Mouse (Mus musculus) frontal cortex, adult 2 months (tissue): ENCODE results near the gene Fgfr2. TPM values are rescaled to one million over a fixed set of nuclear protein-coding genes. Genes with fewer than 3 reads are reported as not detected.

Experiments used
- DNase-seq, 2 experiments: peaks; one replicate each; pipeline ENCODE4 v3.0.0; 2022; ENCODE audit warnings: low spot score in 1 of 2; ENCODE audit errors: extremely low spot score in 1 of 2
- polyA plus RNA-seq: library from polyadenylated mRNA; depleted of rRNA; stranded (reverse); fragments of >200 nt; gene quantifications from 2 replicates; pipeline ENCODE4 v1.2.3, GENCODE M21; 2012

Gene Fgfr2
- polyA plus RNA-seq, 1 experiment = 69.6 TPM

GRCm38 (mm10) chr7:130263233-130263594 is 2859.9 kb downstream of the Fgfr2 start:
- no peak for DNase-seq

DNA sequence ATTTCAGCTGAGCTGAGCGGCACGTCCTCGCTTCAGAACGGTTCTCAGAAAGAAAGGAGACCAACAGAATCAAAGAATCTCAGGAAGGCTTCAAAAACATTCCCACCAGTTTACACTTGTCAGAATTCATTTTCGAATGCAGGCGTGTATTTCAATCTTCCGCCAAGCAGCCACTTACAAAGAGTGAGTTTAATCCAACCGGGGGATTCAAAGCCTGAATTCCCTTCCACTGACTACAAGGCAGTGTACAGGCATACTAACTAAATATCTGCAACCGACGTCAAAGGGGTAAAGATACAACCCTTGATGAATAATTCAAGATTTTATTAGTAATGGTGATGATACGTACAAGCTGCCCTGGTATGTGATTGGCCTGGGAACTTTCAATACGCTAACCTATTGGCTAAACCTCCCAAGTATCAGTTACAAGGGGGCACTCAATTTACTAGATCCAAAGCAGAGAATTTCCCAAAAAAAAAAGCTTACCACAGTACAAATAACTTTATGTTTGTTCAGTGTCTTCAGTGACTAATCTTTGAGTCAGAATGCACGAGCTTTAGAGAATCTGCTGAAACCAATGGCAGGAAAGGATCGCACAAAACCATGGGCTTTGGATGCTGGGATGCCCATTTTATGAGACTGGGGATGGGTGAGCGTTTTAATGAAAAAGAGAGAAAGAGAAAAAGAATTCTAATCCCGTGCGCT is 2860.5 kb downstream of the Fgfr2 start:
- DNase-seq = no peak

- DNase-seq = no peak
Observed at GRCm38 (mm10) chr7:130261684-130262527, 2861.2 kb downstream of the Fgfr2 start.

- DNase-seq = no peak
Observed at GRCm38 (mm10) chr7:130260905-130261683, 2862.1 kb downstream of the Fgfr2 start.

GRCm38 (mm10) chr7:130260060-130260459 is 2863.1 kb downstream of the Fgfr2 start:
- no peak for DNase-seq

GRCm38 (mm10) chr7:130258704-130259295 is 2864.3 kb downstream of the Fgfr2 start:
- no peak for DNase-seq

DNA sequence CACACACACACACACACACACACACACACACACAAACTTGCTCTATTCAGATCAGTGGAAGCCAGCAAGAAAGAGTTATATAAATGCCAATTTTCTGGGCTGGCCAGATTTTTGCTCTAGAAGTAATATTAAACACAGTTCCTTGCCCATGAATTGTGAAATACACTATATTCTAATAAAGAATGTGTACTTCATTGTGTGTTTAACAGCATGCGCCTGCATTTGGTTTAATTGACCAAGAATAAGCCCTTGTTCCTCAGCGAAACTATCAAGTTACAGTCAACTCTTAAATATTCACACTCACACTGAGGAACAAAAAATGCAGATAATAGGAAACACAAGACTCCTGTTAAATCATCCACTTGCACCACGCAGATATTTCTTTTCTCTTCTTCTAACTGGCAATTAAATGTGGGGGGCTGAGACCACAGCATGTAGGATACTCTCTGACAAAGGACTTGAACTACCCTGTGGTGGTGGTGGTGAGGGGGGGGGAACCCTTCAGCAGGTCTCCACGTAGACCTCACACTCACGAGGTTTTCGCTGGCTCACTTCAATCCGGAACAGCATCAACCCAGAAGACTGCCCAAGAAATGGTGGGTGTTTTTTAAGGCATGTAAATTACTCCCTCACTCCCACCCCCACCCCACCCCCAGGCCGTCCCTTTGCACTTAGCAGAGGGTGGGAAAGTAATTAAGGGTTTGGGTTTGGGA is 2865.0 kb downstream of the Fgfr2 start:
- DNase-seq = no peak

DNA sequence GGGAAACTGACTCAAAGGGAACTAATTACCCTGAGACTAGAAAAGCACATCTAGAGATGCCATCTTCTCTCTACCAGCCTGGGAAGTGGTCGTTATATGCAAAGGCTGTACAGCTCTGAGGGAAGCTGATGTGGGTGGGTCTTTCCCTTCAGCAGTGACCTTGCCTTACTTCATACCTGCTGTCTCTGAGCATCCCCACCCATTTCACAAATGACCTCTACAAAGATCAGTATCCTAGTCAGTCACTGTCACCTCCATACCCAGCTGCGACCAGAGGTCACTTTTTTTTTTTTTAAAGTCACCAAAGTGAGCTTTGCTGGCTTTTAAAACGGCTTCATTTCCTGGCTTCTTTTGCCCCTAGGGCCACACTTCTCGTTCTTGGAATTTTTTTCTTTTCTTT is 2869.9 kb downstream of the Fgfr2 start:
- DNase-seq = no peak

DNA sequence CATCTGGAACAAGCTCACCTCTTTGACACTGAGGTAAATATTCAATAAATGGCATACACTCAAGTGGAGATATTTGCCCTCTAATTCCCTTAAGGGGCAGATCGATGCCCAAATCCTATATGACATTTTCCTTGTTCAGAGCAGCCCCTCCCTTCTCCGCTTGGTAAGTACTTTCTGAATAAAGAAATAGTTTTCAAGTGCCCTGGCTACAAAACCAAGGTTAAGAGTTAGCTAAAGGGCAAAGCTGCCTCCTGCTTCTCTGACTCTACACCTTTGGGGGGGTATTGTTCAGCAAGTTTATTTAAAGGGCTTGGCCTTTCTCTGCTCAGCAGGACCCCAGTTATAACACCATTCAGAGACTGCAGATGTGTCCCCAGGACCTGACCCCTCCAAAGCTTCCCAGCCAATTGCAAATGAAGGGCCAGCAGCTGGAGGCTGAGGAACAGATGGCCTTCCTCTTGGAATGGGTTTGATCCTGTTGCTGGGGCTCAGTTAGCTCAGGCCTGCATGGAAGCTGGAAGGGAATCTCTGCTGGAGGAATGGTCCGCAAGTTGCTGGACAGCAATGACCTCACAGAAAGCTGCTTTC is 2871.1 kb downstream of the Fgfr2 start:
- no peak for DNase-seq

DNA sequence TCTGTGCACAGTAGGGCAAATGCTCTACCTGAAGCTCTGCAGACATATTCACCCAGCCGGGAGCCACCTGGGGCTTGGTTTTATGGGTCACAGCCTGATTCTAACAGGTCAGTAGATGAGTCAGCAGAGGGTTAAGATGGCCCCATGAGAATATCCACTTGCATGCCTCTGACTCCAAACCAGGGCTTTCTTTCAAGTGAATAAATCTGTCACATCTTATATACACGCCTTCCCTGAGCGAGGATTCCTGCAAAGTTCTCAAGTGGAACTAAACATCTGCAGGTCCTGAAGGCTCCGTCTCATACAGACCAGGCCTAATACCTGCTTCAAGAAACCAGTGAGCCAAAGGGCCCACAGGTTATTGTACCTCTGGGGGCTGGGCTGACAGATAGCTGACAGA is 2872.2 kb downstream of the Fgfr2 start:
- no peak for DNase-seq

DNA sequence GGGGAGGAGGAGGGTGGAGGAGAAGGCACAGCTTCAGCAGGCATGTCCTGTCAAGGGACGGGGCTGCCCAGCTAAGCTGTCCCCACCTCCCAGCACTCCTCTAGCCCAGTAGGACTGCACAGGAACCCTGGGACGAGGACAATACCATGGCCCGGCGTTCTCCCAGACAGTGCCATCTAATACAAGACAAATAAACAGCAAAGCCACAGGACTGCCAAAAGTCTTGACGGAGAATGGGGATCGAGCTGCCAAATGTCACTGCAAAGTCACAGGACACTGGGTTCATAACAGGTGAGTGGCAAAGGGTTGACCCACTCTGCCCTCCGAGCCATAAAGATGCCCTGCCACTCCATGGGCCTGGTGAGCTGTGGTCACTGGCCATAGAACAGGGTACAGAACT is 2874.7 kb downstream of the Fgfr2 start:
- DNase-seq = no peak

GRCm38 (mm10) chr7:130247831-130248230 is 2875.3 kb downstream of the Fgfr2 start:
- no peak for DNase-seq

DNA sequence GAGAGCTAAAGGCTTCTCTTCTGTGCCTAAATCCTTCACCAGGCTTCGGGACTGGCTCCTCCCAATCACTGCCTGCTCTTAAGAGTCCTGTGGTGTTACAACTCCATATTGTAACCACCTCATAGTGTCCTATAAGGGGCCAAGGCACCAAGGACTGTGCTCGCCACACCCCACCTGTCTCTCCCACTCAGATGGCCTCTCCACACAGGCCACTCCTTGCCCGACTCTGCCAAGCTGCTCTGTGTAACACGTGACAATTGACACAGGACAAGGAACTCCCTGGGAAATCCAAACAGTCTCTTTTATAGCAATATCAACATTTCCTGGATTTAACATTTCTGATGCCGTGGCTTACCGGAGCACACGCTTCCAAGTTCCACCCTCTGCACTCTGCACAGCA is 2876.7 kb downstream of the Fgfr2 start:
- no peak for DNase-seq

GRCm38 (mm10) chr7:130244545-130244944 is 2878.6 kb downstream of the Fgfr2 start:
- no peak for DNase-seq

DNA sequence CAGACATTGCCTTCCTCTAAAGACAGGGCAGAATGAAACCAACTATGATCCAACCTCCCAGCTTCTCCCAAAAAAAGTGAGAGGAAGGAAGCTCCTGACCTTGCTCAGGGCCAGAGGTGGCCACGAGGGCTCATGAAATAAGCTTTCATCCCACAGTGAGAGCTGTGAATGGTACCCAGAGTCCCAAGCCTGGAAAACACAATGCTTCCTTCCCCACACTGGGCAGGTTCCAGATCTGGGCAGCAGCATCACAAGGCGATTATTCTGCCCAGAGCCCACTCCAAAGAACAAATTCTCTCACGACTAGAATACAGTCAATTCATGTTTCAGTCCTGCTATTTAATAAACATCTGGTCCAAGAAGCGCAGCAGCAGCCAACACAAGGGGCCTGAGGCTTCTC is 2879.3 kb downstream of the Fgfr2 start:
- DNase-seq = peak in 1 of 2 experiments; percentile 41

GRCm38 (mm10) chr7:130240191-130240590 is 2883.0 kb downstream of the Fgfr2 start:
- no peak for DNase-seq

DNA sequence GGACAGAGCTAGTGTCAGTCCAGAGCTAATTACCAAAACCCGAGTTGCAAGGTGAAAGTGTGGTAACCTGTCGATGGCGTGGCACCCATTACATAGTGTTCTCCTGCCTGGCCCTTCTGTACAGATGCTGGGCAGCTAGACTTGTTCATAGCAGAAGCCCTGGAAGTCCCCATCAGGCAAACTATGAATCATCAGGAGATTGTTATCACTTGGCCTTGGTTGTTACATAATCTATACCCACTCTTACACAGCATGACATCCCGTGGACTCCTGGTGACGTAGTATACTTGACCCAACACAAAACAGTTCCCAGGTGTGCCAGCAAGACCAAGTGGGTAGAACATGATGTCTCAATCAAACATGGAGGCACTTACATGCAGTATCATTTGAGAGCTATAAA is 2885.9 kb downstream of the Fgfr2 start:
- DNase-seq = no peak

GRCm38 (mm10) chr7:130233777-130234176 is 2889.4 kb downstream of the Fgfr2 start:
- DNase-seq = no peak

DNA sequence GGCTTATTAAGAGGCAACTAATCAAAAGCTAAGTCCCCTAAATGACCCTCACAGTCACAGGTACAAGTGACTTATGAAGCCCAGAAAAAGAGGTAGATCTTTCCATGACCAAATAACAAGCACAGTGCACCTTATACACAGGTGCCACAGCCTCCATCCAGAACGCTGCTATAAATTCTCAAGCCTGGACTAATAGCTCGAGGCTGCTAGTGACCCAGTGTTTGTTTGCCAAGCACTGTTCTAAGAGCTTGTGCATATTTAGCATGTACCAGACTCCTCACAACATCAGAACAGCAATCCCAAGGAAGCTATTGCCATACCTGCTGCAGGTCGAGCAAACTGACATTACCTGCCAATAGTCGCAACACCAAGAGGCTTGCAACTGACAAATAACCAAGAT is 2893.1 kb downstream of the Fgfr2 start:
- no peak for DNase-seq

GRCm38 (mm10) chr7:130225227-130225626 is 2897.9 kb downstream of the Fgfr2 start:
- DNase-seq = no peak
